Mouse (Mus musculus): ENCODE results near the gene Gm15155. TPM values are rescaled to one million over a fixed set of nuclear protein-coding genes. Genes with fewer than 3 reads are reported as not detected.
"Not testable (repeated sequence)": the region's sequence is repeated elsewhere in the genome, so short reads cannot be mapped to it uniquely, and the experiment has no call there.

Gene Gm15155
- polyA plus RNA-seq, 1 experiment from 2014 or later, result not detected

DNA sequence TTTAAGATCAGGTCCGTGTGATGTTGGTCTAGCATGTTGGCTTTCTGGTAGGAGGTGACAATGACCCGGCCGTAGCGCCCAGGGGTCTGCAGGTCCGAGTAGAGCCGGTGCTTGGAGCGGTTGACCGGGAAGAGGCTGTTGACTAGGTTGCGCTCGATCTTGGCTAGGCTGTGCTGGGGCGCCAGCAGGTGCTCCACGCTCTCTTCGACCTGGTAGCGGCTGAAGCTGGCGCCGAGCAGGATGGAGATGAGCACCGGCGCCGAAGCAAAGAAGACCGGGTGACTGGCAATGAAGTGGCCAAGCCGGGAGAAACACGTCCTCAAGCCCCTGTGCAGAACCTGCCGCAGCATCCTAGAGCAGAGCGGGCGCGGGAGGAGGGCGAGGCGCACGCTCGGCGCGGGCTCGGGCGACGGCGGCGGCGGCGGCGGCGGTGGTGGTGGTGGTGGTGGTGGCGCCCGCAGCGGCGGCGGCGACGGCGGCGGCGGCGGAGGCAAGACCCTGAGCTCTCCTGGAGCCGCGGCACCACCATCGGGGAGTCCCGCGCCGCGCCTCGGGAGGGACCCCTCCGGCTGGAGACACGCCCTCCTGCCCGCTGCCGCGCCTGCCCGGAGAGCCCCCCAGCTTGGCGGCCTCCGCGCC lies 1.5 kb upstream of the Gm15155 start:
- Histone ChIP-seq H3K4me3 (ENCODE audit: low read depth, low read length) (peak overlapping the region; percentile 47), H3K9me3 (replicated peaks; ENCODE audit: control insufficient read depth, low read length) (no peaks in the 10 kb centered on the region), H3K27ac (ENCODE audit: low read depth, low read length) (no peak overlapping the region), H3K27me3 (ENCODE audit: control insufficient read depth, insufficient read depth, low read length) (peaks cover 29% of the 10 kb centered on the region), H3K4me1 (ENCODE audit: control insufficient read depth, insufficient read depth, low read length) (no peaks in the 10 kb centered on the region), H3K36me3 (ENCODE audit: control insufficient read depth, insufficient read depth, low read length) (no peaks in the 10 kb centered on the region), H3K4me2 (peak overlapping the region; percentile 75), H3K9ac (ENCODE audit: low read depth, low read length) (no peak overlapping the region)
- peak; percentile 35 for ATAC-seq (replicated peaks; ENCODE audit: insufficient number of reproducible peaks, low FRiP score, low TSS enrichment)
- 14% methylated on average over 22 of the region's 69 CpGs for WGBS (ENCODE audit: insufficient replicate concordance)

DNA sequence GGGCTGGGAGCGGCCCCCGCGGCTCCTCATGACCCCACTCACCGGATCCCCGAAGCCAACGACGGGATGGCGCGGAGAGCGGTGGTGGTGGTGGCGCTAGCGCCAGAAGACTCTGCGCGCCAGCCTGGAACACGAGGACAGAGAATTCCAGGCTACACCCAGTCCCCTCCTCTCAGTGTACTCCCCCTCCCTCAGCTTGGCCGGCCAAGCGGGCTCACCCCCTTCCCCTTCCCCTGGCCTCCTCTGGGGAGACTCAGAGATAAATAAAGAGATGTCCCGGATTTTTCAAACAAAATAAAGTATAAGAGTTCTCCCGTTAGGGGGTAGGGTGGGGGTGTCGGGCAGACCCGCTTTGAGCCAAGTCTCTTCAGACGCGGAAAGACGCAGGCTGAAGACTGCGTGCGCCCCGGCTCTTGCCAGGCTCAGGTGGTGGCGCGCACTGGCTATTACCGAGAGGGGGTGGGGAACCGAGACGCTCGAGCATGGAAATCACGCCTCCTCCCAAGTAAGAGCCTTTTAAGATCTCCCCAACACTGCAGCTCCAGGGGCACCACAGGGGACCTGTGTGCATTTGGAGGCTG lies 750 bp upstream of the Gm15155 start, which contains the start of gene Ptchd1:
Ptchd1 (minus strand) TSS at position 114 of the 581 bp plus-strand sequence.
- peak within 1 kb of the TSS; percentile 75 for H3K4me2 ChIP-seq
- ATAC-seq (replicated peaks; ENCODE audit: insufficient number of reproducible peaks, low FRiP score, low TSS enrichment), result peak; percentile 49; the same call in 1 of the 2 replicates
- no peaks in the 10 kb centered on the region for H3K4me1 ChIP-seq (ENCODE audit: control insufficient read depth, insufficient read depth, low read length)
- H3K36me3 ChIP-seq (ENCODE audit: control insufficient read depth, insufficient read depth, low read length), result no peaks in the 10 kb centered on the region
- peaks cover 29% of the 10 kb centered on the region for H3K27me3 ChIP-seq (ENCODE audit: control insufficient read depth, insufficient read depth, low read length)
- H3K27ac ChIP-seq (ENCODE audit: low read depth, low read length), result no peak within 1 kb of the TSS
- 16% methylated on average over 34 of the region's 34 CpGs for WGBS (ENCODE audit: insufficient replicate concordance)
- H3K4me3 ChIP-seq (ENCODE audit: low read depth, low read length), result peak within 1 kb of the TSS; percentile 47
- H3K9me3 ChIP-seq (replicated peaks; ENCODE audit: control insufficient read depth, low read length), result no peaks in the 10 kb centered on the region
- no peak within 1 kb of the TSS for H3K9ac ChIP-seq (ENCODE audit: low read depth, low read length)

DNA sequence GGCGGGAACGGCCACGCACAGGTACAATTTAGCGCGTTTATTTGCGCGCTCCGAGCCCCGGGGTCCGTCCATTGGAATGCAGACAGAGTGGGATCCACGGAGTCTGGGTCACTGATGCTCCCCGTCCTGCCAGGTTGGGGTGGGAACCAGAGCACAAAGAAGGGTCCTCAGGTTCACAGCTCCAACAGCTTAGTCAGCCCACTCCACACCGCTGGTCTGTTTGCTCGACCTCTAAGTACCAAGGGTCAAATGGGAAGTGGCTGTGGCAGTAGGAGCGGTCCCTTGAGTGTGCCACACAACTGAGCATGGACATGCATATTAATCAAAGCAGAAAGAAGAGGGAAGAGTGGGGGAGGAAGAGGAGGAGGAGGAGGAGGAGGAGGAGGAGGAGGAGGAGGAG lies 354 bp downstream of the Gm15155 start:
- 0 out of 2 replicates have a peak, but pooled peaks have one; percentile 31 for ATAC-seq (replicated peaks; ENCODE audit: insufficient number of reproducible peaks, low FRiP score, low TSS enrichment)
- Histone ChIP-seq H3K27ac (ENCODE audit: low read depth, low read length) (no peak overlapping the region), H3K9ac (ENCODE audit: low read depth, low read length) (no peak overlapping the region), H3K4me3 (ENCODE audit: low read depth, low read length) (peak overlapping the region; percentile 47), H3K9me3 (replicated peaks; ENCODE audit: control insufficient read depth, low read length) (no peaks in the 10 kb centered on the region), H3K27me3 (ENCODE audit: control insufficient read depth, insufficient read depth, low read length) (peaks cover 29% of the 10 kb centered on the region), H3K36me3 (ENCODE audit: control insufficient read depth, insufficient read depth, low read length) (no peaks in the 10 kb centered on the region), H3K4me1 (ENCODE audit: control insufficient read depth, insufficient read depth, low read length) (no peaks in the 10 kb centered on the region), H3K4me2 (peak overlapping the region; percentile 75)
- WGBS (ENCODE audit: insufficient replicate concordance), result 12% methylated on average over 15 of the region's 15 CpGs

GRCm38 (mm10) chrX:155625671-155626196 lies 1.2 kb downstream of the Gm15155 start:
- H3K27me3 ChIP-seq (ENCODE audit: control insufficient read depth, insufficient read depth, low read length), result peaks cover 29% of the 10 kb centered on the region
- H3K9me3 ChIP-seq (replicated peaks; ENCODE audit: control insufficient read depth, low read length), result no peaks in the 10 kb centered on the region
- no peak overlapping the region for H3K27ac ChIP-seq (ENCODE audit: low read depth, low read length)
- WGBS (ENCODE audit: insufficient replicate concordance), result 8% methylated on average over 13 of the region's 13 CpGs
- no peak overlapping the region for H3K4me3 ChIP-seq (ENCODE audit: low read depth, low read length)
- no peaks in the 10 kb centered on the region for H3K36me3 ChIP-seq (ENCODE audit: control insufficient read depth, insufficient read depth, low read length)
- H3K4me2 ChIP-seq, result peak overlapping the region; percentile 41
- ATAC-seq (replicated peaks; ENCODE audit: insufficient number of reproducible peaks, low FRiP score, low TSS enrichment), result no peak
- no peaks in the 10 kb centered on the region for H3K4me1 ChIP-seq (ENCODE audit: control insufficient read depth, insufficient read depth, low read length)
- no peak overlapping the region for H3K9ac ChIP-seq (ENCODE audit: low read depth, low read length)

DNA sequence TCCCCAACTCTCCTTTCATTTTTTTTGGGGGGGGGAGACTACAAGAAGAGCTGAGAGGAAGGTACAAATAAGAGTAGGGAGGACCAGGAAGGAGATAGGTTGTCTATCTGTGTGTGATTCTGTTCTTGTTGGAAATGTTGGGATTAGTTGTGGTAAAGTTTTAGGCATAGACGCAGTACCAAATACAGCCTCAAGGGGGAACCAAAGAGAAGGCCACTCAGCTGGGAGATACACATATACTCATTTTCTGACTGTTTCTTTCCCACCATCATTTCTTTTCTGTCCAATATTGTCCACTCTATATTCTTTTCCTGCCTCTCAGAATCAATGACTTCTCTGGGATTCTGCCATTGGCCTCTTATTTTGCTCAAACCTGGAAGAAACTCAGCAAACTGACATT lies 19.4 kb downstream of the Gm15155 start:
- Histone ChIP-seq H3K9ac (ENCODE audit: low read depth, low read length) (no peak overlapping the region), H3K9me3 (replicated peaks; ENCODE audit: control insufficient read depth, low read length) (no peaks in the 10 kb centered on the region)
- WGBS (ENCODE audit: insufficient replicate concordance), result 13% methylated on average over 1 of the region's 1 CpGs

DNA sequence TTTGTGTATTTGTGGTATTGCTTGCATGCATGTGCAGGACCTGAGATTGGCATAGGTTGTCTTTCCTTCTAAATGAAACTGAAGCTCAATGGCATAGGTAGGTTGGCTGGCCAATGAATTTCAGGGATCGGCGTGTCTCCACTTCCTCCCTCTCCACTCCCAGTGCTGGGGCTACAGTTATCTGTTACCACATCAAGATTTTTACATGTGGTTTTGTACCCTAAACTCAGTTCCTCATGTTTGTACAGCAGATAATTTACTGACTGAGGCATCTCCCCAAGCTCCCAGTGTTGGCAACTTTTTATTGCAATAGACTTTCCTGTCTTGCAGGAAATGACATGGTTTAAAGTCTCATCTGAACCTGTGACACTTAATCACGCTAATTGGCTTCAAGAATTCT lies 21.4 kb downstream of the Gm15155 start:
- Histone ChIP-seq H3K4me3 (ENCODE audit: low read depth, low read length) (no peak overlapping the region), H3K9ac (ENCODE audit: low read depth, low read length) (no peak overlapping the region), H3K36me3 (ENCODE audit: control insufficient read depth, insufficient read depth, low read length) (no peaks in the 10 kb centered on the region), H3K27ac (ENCODE audit: low read depth, low read length) (no peak overlapping the region), H3K4me1 (ENCODE audit: control insufficient read depth, insufficient read depth, low read length) (no peaks in the 10 kb centered on the region), H3K27me3 (ENCODE audit: control insufficient read depth, insufficient read depth, low read length) (no peaks in the 10 kb centered on the region), H3K4me2 (no peak overlapping the region), H3K9me3 (replicated peaks; ENCODE audit: control insufficient read depth, low read length) (no peaks in the 10 kb centered on the region)
- no peak for ATAC-seq (replicated peaks; ENCODE audit: insufficient number of reproducible peaks, low FRiP score, low TSS enrichment)
- 81% methylated on average over 3 of the region's 3 CpGs for WGBS (ENCODE audit: insufficient replicate concordance)

More for the DNA sequence above, 19.4 kb downstream of the Gm15155 start:
- no peak overlapping the region for H3K4me3 ChIP-seq (ENCODE audit: low read depth, low read length)
- H3K4me1 ChIP-seq (ENCODE audit: control insufficient read depth, insufficient read depth, low read length), result no peaks in the 10 kb centered on the region
- no peak overlapping the region for H3K27ac ChIP-seq (ENCODE audit: low read depth, low read length)
- ATAC-seq (replicated peaks; ENCODE audit: insufficient number of reproducible peaks, low FRiP score, low TSS enrichment), result no peak
- H3K27me3 ChIP-seq (ENCODE audit: control insufficient read depth, insufficient read depth, low read length), result no peaks in the 10 kb centered on the region
- no peaks in the 10 kb centered on the region for H3K36me3 ChIP-seq (ENCODE audit: control insufficient read depth, insufficient read depth, low read length)
- H3K4me2 ChIP-seq, result no peak overlapping the region

- ATAC-seq (replicated peaks; ENCODE audit: insufficient number of reproducible peaks, low FRiP score, low TSS enrichment), result no peak
- WGBS (ENCODE audit: insufficient replicate concordance), result 64% methylated on average over 1 of the region's 1 CpGs
- H3K36me3 ChIP-seq (ENCODE audit: control insufficient read depth, insufficient read depth, low read length), result no peaks in the 10 kb centered on the region
- H3K4me3 ChIP-seq (ENCODE audit: low read depth, low read length), result no peak overlapping the region
- H3K9me3 ChIP-seq (replicated peaks; ENCODE audit: control insufficient read depth, low read length), result no peaks in the 10 kb centered on the region
- H3K4me1 ChIP-seq (ENCODE audit: control insufficient read depth, insufficient read depth, low read length), result no peaks in the 10 kb centered on the region
- H3K4me2 ChIP-seq, result no peak overlapping the region
- H3K9ac ChIP-seq (ENCODE audit: low read depth, low read length), result no peak overlapping the region
- no peaks in the 10 kb centered on the region for H3K27me3 ChIP-seq (ENCODE audit: control insufficient read depth, insufficient read depth, low read length)
- H3K27ac ChIP-seq (ENCODE audit: low read depth, low read length), result no peak overlapping the region
These were observed 33.4 kb downstream of the Gm15155 start for GRCm38 (mm10) chrX:155657971-155658370.

DNA sequence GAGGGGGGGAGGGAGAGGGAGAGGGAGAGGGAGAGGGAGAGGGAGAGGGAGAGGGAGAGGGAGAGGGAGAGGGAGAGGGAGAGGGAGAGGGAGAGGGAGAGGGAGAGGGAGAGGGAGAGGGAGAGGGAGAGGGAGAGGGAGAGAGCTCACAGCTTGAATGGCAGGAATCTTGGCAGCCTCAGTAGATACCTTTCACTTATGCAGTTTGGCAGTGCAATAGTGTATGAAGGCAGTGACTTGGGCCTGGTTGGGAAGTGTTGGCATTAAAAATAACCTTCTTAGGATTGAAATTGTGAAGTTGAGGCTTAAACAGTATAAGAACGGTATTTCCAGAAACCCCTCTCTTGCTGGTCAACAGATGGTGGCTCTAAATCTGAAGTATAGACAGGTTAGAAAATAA lies 65.9 kb downstream of the Gm15155 start:
- not testable (repeated sequence) for H3K9me3 ChIP-seq (replicated peaks; ENCODE audit: control insufficient read depth, low read length); H3K27ac ChIP-seq (ENCODE audit: low read depth, low read length); ATAC-seq (replicated peaks; ENCODE audit: insufficient number of reproducible peaks, low FRiP score, low TSS enrichment); H3K4me1 ChIP-seq (ENCODE audit: control insufficient read depth, insufficient read depth, low read length); H3K4me2 ChIP-seq; H3K9ac ChIP-seq (ENCODE audit: low read depth, low read length); H3K36me3 ChIP-seq (ENCODE audit: control insufficient read depth, insufficient read depth, low read length); H3K27me3 ChIP-seq (ENCODE audit: control insufficient read depth, insufficient read depth, low read length); H3K4me3 ChIP-seq (ENCODE audit: low read depth, low read length)
- 79% methylated on average over 1 of the region's 1 CpGs for WGBS (ENCODE audit: insufficient replicate concordance)

Data from heart, embryonic 11.5 days (tissue).